Mouse (Mus musculus) megakaryocyte, embryonic 14.5 days (primary cell): Measurements from ENCODE around the gene Evx1.

ENCODE experiments used
- FLI1 ChIP-seq: IDR thresholded peaks from 2 replicates; pipeline ENCODE4 v1.6.1; 2012; ENCODE audit warnings: low read length, inconsistent platforms, mixed read lengths
- GATA1 ChIP-seq: IDR thresholded peaks from 3 replicates; pipeline ENCODE4 v1.6.1; 2012; ENCODE audit warnings: mixed read lengths, low read length, inconsistent platforms, borderline replicate concordance

GRCm38 (mm10) chr6:52268341-52268740 lies 45.0 kb upstream of the Evx1 start:
- no peak for TF ChIP-seq GATA1
- no peak for TF ChIP-seq FLI1
